Mouse (Mus musculus): Measurements from ENCODE around the gene Eif4e1b. TPM values are rescaled to one million over a fixed set of nuclear protein-coding genes. Genes with fewer than 3 reads are reported as not detected.

Gene Eif4e1b
- total RNA-seq, 2 experiments from 2014 or later, result not detected

Other genes with a start within 250 kb of the Eif4e1b start
- gene 4833439L19Rik, start 218.6 kb upstream of the Eif4e1b start, total RNA-seq (2021), result 100 to 1,000 TPM; 177 to 178 TPM
- gene Arl10, start 209.0 kb upstream of the Eif4e1b start, total RNA-seq (2021), result 10 to 100 TPM; 40.6 to 45.2 TPM
- 10 to 100 TPM; 59.7 to 69.7 TPM for gene Nop16, start 193.9 kb upstream of the Eif4e1b start, total RNA-seq (2021)
- 100 to 1,000 TPM; 222 to 239 TPM for gene Higd2a, start 193.8 kb upstream of the Eif4e1b start, total RNA-seq (2021)
- gene Cltb, start 172.7 kb upstream of the Eif4e1b start, total RNA-seq (2021), result 100 to 1,000 TPM in 1 of 2 experiments, 10 to 100 TPM in 1; 78.8 to 149 TPM
- gene Faf2, start 162.2 kb upstream of the Eif4e1b start, total RNA-seq (2021), result 10 to 100 TPM; 62.3 to 83.1 TPM
- 100 to 1,000 TPM in 1 of 2 experiments, 10 to 100 TPM in 1; 98.4 to 123 TPM for gene Rnf44, start 90.1 kb upstream of the Eif4e1b start, total RNA-seq (2021)
- under 1 TPM in 1 of 2 experiments, not detected in 1; 0.17 TPM for gene Cdhr2, start 82.5 kb upstream of the Eif4e1b start, total RNA-seq (2021)
- 1 to 10 TPM; 2.5 to 3.2 TPM for gene Gprin1, start 34.1 kb upstream of the Eif4e1b start, total RNA-seq (2021)
- 1 to 10 TPM; 1.8 to 3.3 TPM for gene Sncb, start 17.4 kb upstream of the Eif4e1b start, total RNA-seq (2021)
- 10 to 100 TPM; 32.6 to 46.1 TPM for gene Tspan17, start 5.4 kb downstream of the Eif4e1b start, total RNA-seq (2021)
- 1 to 10 TPM; 7.4 to 9.1 TPM for gene Unc5a, start 165.4 kb downstream of the Eif4e1b start, total RNA-seq (2021)
- gene Hk3, start 237.4 kb downstream of the Eif4e1b start, total RNA-seq (2021), result 1 to 10 TPM; 1.1 to 2.6 TPM

Data from adrenal gland, adult 18-20 months (tissue).